Mouse (Mus musculus): ENCODE measurements around the gene Abhd4. TPM values are rescaled to one million over a fixed set of nuclear protein-coding genes. Genes with fewer than 3 reads are reported as not detected.

Gene Abhd4
- polyA plus RNA-seq, 1 experiment from 2014 or later = 46.3 TPM

GRCm38 (mm10) chr14:54267966-54268365 is 14.0 kb downstream of the Abhd4 start:
- Histone ChIP-seq H3K9me3 (no peaks in the 10 kb centered on the region), H3K27me3 (no peaks in the 10 kb centered on the region), H3K4me2 (no peak overlapping the region), H3K4me1 (no peaks in the 10 kb centered on the region), H3K9ac (no peak overlapping the region), H3K36me3 (replicated peaks) (peaks cover 18% of the 10 kb centered on the region; the same call in 1 of the 2 replicates), H3K4me3 (replicated peaks) (no peak overlapping the region), H3K27ac (no peak overlapping the region)
- 92% methylated on average over 10 of the region's 10 CpGs for WGBS
- ATAC-seq (ENCODE audit: low FRiP score) = no peak

GRCm38 (mm10) chr14:54269566-54269965 is 15.6 kb downstream of the Abhd4 start:
- H3K4me2 ChIP-seq = no peak overlapping the region
- no peak overlapping the region for H3K4me3 ChIP-seq (replicated peaks)

DNA sequence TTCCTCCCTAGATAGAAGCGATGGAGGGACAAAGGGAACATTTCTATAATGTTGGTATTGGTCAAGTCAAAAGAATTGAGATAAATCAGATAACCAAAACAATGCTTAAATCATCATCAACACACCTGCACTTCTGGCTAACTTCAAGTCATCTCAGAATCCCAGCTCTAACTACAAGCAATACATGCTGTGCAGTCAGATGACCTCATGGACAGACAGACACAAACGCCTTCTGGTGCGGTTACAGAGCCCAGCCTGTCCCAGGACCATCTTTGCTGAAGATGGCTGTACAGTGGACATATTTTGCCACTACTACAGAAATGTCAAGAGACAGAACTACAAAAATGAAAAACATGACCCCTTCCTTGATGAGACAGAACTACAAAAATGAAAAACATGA is 16.4 kb downstream of the Abhd4 start:
- H3K4me1 ChIP-seq = no peaks in the 10 kb centered on the region
- no peaks in the 10 kb centered on the region for H3K9me3 ChIP-seq
- peaks cover 11% of the 10 kb centered on the region; the same call in 1 of the 2 replicates for H3K36me3 ChIP-seq (replicated peaks)
- H3K27ac ChIP-seq = no peak overlapping the region
- no peaks in the 10 kb centered on the region for H3K27me3 ChIP-seq
- H3K4me3 ChIP-seq (replicated peaks) = no peak overlapping the region
- ATAC-seq (ENCODE audit: low FRiP score) = no peak
- H3K4me2 ChIP-seq = no peak overlapping the region
- no peak overlapping the region for H3K9ac ChIP-seq
- 94% methylated on average over 3 of the region's 3 CpGs for WGBS

More at GRCm38 (mm10) chr14:54269566-54269965, 15.6 kb downstream of the Abhd4 start:
- Histone ChIP-seq H3K9me3 (no peaks in the 10 kb centered on the region), H3K9ac (no peak overlapping the region), H3K27ac (no peak overlapping the region), H3K4me1 (no peaks in the 10 kb centered on the region), H3K36me3 (replicated peaks) (peaks cover 11% of the 10 kb centered on the region; the same call in 1 of the 2 replicates), H3K27me3 (no peaks in the 10 kb centered on the region)
- WGBS = 93% methylated on average over 3 of the region's 3 CpGs
- ATAC-seq (ENCODE audit: low FRiP score) = no peak

DNA sequence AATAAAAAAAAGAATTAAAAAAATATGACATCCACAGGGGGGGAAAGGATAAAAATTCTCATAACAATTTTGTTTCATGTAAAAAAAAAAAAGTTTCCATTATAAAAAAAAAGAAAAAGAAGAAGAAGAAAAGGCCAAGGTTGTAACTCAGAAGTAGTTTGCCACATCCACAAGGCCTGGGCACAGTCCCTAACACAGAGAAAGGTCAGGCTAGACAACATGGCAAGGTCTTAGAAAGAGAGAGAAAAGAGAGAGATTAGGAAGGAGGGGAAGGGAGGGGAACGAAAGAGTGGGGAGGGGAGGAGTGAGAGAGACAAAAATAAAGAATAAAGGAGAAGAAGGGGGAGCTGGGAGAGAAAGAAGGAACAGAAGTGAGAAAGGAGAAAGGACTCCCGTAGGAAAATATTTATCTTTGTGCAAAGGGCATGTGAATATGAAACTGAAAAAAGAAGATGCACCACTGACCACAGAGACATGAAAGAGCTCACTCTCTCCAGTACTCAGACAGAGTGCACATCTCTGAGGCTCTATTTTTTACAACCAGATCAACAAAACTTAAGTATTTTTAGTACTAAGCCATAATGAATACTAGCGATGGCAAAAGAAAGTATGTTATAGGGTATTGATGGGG is 18.1 kb downstream of the Abhd4 start:
- H3K27ac ChIP-seq = no peak overlapping the region
- WGBS = 81% methylated on average over 3 of the region's 3 CpGs
- peaks cover 8% of the 10 kb centered on the region; the same call in 1 of the 2 replicates for H3K36me3 ChIP-seq (replicated peaks)
- H3K9ac ChIP-seq = no peak overlapping the region
- H3K27me3 ChIP-seq = no peaks in the 10 kb centered on the region
- no peak overlapping the region for H3K4me3 ChIP-seq (replicated peaks)
- ATAC-seq (ENCODE audit: low FRiP score) = no peak
- H3K4me2 ChIP-seq = no peak overlapping the region
- no peaks in the 10 kb centered on the region for H3K4me1 ChIP-seq
- no peaks in the 10 kb centered on the region for H3K9me3 ChIP-seq

GRCm38 (mm10) chr14:54272696-54273095 is 18.7 kb downstream of the Abhd4 start:
- WGBS = 89% methylated on average over 3 of the region's 3 CpGs
- ATAC-seq (ENCODE audit: low FRiP score) = no peak

DNA sequence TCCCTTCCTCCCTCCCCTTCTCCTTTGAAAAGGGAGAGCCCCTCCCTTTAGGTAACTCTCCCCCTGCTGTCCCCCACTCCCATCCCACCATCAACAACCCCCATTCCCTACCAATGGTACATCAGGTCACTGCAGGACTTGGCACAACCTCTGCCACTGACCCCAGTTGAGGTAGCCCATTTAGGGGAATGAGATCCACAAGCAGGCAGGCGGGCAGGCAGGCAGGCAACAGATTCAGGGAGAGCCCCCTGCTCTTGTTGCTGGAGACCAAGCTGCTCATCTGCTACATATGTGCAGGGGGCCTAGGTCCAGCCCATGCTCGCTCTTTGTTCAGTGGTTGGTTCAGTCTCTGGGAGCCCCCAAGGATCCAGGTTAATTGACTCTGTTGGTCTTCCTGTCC is 22.5 kb downstream of the Abhd4 start:
- 89% methylated on average over 2 of the region's 2 CpGs for WGBS
- Histone ChIP-seq H3K9ac (no peak overlapping the region), H3K36me3 (replicated peaks) (no peaks in the 10 kb centered on the region), H3K4me3 (replicated peaks) (no peak overlapping the region), H3K4me1 (no peaks in the 10 kb centered on the region), H3K9me3 (no peaks in the 10 kb centered on the region), H3K4me2 (no peak overlapping the region), H3K27me3 (no peaks in the 10 kb centered on the region), H3K27ac (no peak overlapping the region)
- ATAC-seq (ENCODE audit: low FRiP score) = no peak

More at GRCm38 (mm10) chr14:54272696-54273095, 18.7 kb downstream of the Abhd4 start:
- Histone ChIP-seq H3K4me3 (replicated peaks) (no peak overlapping the region), H3K9me3 (no peaks in the 10 kb centered on the region), H3K27ac (no peak overlapping the region), H3K27me3 (no peaks in the 10 kb centered on the region), H3K36me3 (replicated peaks) (peaks cover 3% of the 10 kb centered on the region; the same call in 1 of the 2 replicates), H3K9ac (no peak overlapping the region), H3K4me1 (no peaks in the 10 kb centered on the region), H3K4me2 (no peak overlapping the region)

GRCm38 (mm10) chr14:54284839-54285238 is 30.9 kb downstream of the Abhd4 start, which contains the start of gene Olfr49:
Gene Olfr49 (minus strand): TSS chr14:54284939.
- H3K27ac ChIP-seq = no peak within 1 kb of the TSS
- no peaks in the 10 kb centered on the region for H3K27me3 ChIP-seq
- ATAC-seq (ENCODE audit: low FRiP score) = no peak
- no peaks in the 10 kb centered on the region for H3K4me1 ChIP-seq
- no peaks in the 10 kb centered on the region for H3K36me3 ChIP-seq (replicated peaks)
- H3K4me2 ChIP-seq = no peak within 1 kb of the TSS
- H3K4me3 ChIP-seq (replicated peaks) = no peak within 1 kb of the TSS
- WGBS = 79% methylated on average over 1 of the region's 1 CpGs
- no peaks in the 10 kb centered on the region for H3K9me3 ChIP-seq
- H3K9ac ChIP-seq = no peak within 1 kb of the TSS

GRCm38 (mm10) chr14:54300136-54300535 is 46.1 kb downstream of the Abhd4 start:
- WGBS = 86% methylated on average over 5 of the region's 5 CpGs
- H3K4me2 ChIP-seq = no peak overlapping the region
- no peaks in the 10 kb centered on the region; the same call in 1 of the 2 replicates for H3K27me3 ChIP-seq
- no peak overlapping the region for H3K4me3 ChIP-seq (replicated peaks)
- no peak overlapping the region for H3K27ac ChIP-seq
- no peaks in the 10 kb centered on the region for H3K9me3 ChIP-seq
- no peaks in the 10 kb centered on the region for H3K4me1 ChIP-seq
- H3K9ac ChIP-seq = no peak overlapping the region
- ATAC-seq (ENCODE audit: low FRiP score) = no peak
- no peaks in the 10 kb centered on the region for H3K36me3 ChIP-seq (replicated peaks)

DNA sequence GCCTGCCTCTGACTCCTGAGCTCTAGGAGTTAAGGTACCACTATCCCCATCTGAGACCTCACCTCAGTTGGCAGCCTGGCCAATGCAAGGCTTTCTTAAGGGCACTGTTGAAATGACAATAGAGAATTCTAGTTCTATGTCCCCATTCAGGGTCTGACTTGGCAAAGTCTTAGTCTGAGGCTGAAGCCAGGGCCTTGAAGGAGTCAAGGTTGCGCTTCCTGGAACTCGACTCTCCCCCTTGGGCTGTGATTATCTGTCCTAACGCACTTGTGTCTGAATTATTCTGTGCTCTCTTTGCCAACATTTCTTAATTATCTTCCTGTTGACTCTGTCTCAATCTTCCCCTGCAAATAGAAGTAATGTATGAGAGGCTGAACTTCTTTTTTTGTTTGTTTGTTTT is 46.7 kb downstream of the Abhd4 start:
- no peaks in the 10 kb centered on the region for H3K4me1 ChIP-seq
- no peak for ATAC-seq (ENCODE audit: low FRiP score)
- H3K27ac ChIP-seq = no peak overlapping the region
- WGBS = 87% methylated on average over 3 of the region's 3 CpGs
- no peak overlapping the region for H3K9ac ChIP-seq
- H3K27me3 ChIP-seq = no peaks in the 10 kb centered on the region; the same call in 1 of the 2 replicates
- no peak overlapping the region for H3K4me2 ChIP-seq
- no peaks in the 10 kb centered on the region for H3K9me3 ChIP-seq
- H3K4me3 ChIP-seq (replicated peaks) = no peak overlapping the region
- H3K36me3 ChIP-seq (replicated peaks) = no peaks in the 10 kb centered on the region

DNA sequence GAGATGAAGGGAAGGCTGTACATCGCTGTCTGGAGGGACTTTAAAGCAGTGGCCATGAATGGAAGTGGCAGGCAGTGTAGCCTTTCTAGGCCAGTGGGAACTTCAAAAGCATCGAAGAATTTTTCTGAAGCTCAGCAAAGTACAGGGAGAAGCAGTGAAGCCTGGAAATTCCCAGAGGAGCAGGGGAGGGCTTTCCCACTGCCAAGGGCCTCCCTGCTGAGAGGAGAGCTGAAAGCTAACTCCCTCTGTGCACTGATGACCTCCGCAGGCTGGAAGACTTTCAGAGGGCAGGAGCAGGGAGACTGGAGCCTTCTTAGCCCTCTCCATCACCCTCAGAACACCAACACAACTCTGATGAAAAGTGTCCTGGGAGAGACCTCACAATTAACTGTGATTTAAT is 57.8 kb downstream of the Abhd4 start:
- Histone ChIP-seq H3K36me3 (replicated peaks) (no peaks in the 10 kb centered on the region), H3K4me3 (replicated peaks) (no peak overlapping the region), H3K4me2 (no peak overlapping the region), H3K9me3 (no peaks in the 10 kb centered on the region), H3K9ac (no peak overlapping the region), H3K27me3 (no peaks in the 10 kb centered on the region), H3K27ac (no peak overlapping the region), H3K4me1 (peaks cover 3% of the 10 kb centered on the region; the same call in 1 of the 2 replicates)
- WGBS = 35% methylated on average over 3 of the region's 3 CpGs
- no peak for ATAC-seq (ENCODE audit: low FRiP score)

Other genes with a start within 250 kb of the Abhd4 start
- gene Dad1, start 84 bp upstream of the Abhd4 start, polyA plus RNA-seq (2016; fragmentation: Nextera tagmentation; extraction: Ambion mirVana) = 234 and 241 TPM in 2 replicates
- not detected in 2 replicates for gene Olfr49, start 30.8 kb downstream of the Abhd4 start, polyA plus RNA-seq (2016; fragmentation: Nextera tagmentation; extraction: Ambion mirVana)
- gene Oxa1l, start 106.6 kb downstream of the Abhd4 start, polyA plus RNA-seq (2016; fragmentation: Nextera tagmentation; extraction: Ambion mirVana) = 42.6 and 52.9 TPM in 2 replicates
- 4.2 and 5.4 TPM in 2 replicates for gene Slc7a7, start 163.6 kb downstream of the Abhd4 start, polyA plus RNA-seq (2016; fragmentation: Nextera tagmentation; extraction: Ambion mirVana)
- 274 and 307 TPM in 2 replicates for gene Mrpl52, start 172.7 kb downstream of the Abhd4 start, polyA plus RNA-seq (2016; fragmentation: Nextera tagmentation; extraction: Ambion mirVana)
- 76.0 and 79.2 TPM in 2 replicates for gene Mmp14, start 177.4 kb downstream of the Abhd4 start, polyA plus RNA-seq (2016; fragmentation: Nextera tagmentation; extraction: Ambion mirVana)
- gene Lrp10, start 209.9 kb downstream of the Abhd4 start, polyA plus RNA-seq (2016; fragmentation: Nextera tagmentation; extraction: Ambion mirVana) = 26.2 and 29.8 TPM in 2 replicates
- gene Rem2, start 221.9 kb downstream of the Abhd4 start, polyA plus RNA-seq (2016; fragmentation: Nextera tagmentation; extraction: Ambion mirVana) = 26.1 and 29.9 TPM in 2 replicates